Mouse (Mus musculus): ENCODE results near the gene Fcrl5. TPM values are rescaled to one million over a fixed set of nuclear protein-coding genes. Genes with fewer than 3 reads are reported as not detected.

Gene Fcrl5
- total RNA-seq, 2 experiments from 2014 or later: not detected

DNA sequence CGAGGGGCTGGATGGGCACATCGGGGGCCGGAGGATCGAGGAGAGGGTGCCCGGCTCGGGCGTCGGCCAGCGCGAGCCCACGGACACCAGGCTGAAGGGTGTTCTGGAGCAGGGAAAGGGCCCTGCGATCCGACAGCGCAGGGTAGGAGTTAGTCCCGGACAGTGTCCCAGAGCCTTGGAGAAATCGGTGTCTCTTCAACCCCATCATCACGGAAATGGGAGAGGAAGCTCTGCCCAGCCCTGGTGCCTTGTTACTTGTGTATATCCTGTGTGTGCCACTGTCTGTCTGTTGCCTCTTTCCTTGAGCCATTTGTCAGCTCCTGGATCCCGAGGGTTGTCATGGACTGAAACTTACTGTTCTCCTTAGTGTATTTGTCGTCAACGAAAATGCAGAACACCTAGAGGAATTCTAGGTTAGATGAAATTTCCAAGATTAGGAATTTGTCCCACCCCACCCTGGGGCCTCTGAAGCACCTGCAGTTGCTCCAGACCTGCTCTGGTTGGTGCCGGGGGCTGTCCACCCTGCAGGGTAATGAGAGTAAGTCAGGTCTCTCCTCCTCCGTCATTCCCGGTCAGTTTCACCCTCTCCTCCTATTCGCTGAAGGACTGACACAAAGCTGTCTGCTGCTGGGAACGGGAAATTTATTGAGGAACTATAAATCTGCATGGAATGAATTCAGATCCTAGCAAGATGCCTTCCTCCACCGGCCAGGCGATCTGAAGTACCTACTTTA lies 90.4 kb downstream of the Fcrl5 start:
- no peak for DNase-seq (ENCODE audit: low spot score in 2 of 2)
- no peak for TF ChIP-seq CTCF (conservative IDR thresholded peaks at IDR 0.05)
- peak overlapping the region; percentile 95 for H3K27ac ChIP-seq
- H3K4me3 ChIP-seq: peak overlapping the region; percentile 96

DNA sequence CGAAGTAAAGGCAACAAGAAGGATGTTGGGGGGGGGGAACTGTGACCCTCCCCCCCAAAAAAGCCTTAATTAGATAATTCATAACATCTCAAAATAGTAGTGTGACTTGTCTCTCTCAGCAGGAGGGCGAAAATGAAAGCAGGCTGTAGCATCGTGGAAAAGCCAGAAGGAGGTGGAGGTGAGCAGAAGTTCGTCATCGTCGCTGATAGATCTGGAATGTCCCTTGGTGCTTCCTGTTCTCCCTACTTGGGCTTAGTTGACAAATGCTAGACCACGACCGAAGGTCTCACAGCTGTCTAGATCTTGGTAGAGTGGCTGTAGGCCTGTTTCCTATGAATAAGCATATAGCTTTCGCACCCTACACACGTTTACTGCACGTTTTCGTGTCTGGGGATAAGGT lies 91.6 kb downstream of the Fcrl5 start:
- no peak overlapping the region for H3K27ac ChIP-seq
- no peak overlapping the region for H3K4me3 ChIP-seq
- TF ChIP-seq CTCF (conservative IDR thresholded peaks at IDR 0.05): 0 out of 2 replicates have a peak, but pooled peaks have one; percentile 17
- no peak for DNase-seq (ENCODE audit: low spot score in 2 of 2)

DNA sequence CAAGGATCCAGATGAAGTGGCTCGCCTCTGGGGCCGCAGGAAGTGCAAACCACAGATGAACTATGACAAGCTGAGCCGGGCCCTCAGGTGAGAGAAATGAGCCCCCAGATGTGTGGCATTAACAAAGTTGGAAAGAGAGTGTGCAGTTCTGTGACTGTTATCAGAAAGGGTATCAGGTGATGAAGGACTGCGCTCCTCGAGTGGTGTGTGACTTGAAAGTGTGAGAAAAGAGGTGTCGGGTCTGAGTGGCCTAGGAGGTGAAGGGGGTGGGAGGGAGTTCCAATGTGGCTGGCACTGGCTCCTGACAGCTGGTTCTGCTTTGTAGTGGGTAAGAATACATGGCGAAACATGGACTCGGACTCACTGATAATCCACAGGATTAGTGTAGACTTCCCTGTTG lies 92.4 kb downstream of the Fcrl5 start:
- no peak for TF ChIP-seq CTCF (conservative IDR thresholded peaks at IDR 0.05)
- Histone ChIP-seq H3K27ac (no peak overlapping the region), H3K4me3 (no peak overlapping the region)
- no peak for DNase-seq (ENCODE audit: low spot score in 2 of 2)

DNA sequence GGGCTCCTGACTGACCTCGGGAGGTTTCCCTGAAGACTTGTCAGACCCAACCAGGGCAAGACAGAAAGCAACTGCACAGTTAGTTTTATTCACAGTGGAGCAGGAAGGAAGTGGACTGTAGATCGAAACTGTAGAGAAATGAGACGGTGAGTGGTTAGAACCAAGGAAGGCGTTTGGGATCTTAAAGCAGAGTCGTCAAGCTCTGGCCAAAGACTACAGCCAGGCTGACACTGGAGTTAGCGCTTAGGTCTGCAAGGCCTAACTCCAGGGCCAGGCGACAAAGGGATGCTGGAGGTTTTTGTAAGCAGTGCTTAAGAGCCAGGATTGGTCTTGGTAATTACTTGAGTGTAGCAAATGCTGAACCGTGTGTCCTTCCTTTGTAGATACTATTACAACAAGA lies 93.3 kb downstream of the Fcrl5 start:
- DNase-seq (ENCODE audit: low spot score in 2 of 2): no peak
- no peak for TF ChIP-seq CTCF (conservative IDR thresholded peaks at IDR 0.05)
- H3K4me3 ChIP-seq: no peak overlapping the region
- no peak overlapping the region for H3K27ac ChIP-seq

DNA sequence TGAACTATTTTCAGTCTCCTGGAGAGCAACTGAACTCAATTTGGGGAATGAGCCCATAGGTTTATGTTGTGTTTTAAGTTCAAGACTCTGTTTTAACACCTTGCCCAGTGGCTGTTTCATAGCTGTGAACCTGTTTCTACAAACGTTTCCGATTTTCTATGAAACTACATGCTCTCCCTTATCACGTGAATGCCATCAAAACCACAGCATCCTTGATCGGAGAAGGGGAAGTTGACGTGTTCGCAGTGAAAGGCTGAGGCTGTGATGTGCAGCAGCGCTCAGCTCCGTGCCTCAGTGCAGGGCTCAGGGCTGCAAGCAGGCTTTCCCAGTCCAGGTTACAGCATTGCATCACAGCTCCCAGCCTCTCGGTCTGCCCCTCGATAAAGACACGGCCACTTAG lies 94.0 kb downstream of the Fcrl5 start:
- no peak for DNase-seq (ENCODE audit: low spot score in 2 of 2)
- no peak overlapping the region for H3K27ac ChIP-seq
- H3K4me3 ChIP-seq: no peak overlapping the region
- no peak for TF ChIP-seq CTCF (conservative IDR thresholded peaks at IDR 0.05)

DNA sequence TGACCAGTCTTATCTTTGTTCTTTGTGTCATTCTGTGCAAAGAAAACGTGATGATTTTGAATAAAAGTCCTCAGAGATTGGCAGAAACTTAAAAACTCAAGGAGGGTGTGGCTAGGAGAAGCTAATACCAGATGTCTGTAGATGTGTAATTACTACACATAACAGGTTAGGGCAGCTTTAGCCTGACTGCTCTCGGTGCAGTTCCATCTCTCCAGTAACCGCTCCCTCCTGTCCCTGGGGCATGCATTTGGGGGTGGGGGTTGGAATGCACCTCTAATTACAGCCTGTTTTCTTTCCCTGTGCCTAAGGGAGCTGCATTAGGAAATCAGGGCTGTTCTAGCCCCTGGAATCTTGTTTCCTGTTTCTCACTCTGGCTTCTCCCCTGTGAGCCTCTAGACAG lies 94.7 kb downstream of the Fcrl5 start:
- H3K4me3 ChIP-seq: no peak overlapping the region
- no peak for DNase-seq (ENCODE audit: low spot score in 2 of 2)
- no peak for TF ChIP-seq CTCF (conservative IDR thresholded peaks at IDR 0.05)
- no peak overlapping the region for H3K27ac ChIP-seq

DNA sequence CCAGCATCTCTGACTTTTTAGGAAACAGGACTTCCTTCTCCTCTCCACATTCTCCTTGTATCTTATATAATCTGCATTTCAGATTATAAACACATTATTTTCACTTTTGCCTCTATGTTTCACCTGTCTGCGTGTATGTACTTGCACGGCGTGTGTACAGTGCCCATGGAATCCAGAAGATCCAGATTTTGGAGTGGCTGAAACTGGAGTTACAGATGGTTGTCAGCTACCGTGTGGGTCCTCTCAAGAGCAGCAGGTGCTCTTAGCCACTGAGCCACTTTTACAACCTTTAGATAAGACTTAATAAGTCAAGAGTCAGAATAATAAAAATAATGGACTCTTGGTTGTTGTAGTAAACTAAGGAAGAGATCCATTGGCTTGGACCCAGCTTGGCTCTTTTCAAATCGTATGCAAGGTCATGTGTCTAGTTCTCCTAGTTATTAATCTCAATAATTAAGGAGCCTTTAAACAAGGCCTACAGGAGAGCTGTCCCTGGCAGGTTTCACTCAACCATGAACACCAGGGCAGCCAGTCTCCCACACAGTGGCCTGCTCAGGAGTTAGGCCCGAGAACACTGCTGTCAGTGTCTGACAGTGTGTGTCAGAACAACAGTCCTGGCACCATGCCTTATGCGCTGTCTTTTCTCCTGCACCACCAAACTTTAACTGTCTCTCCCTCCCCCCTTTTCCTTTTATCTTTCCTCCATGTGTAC lies 98.2 kb downstream of the Fcrl5 start:
- DNase-seq (ENCODE audit: low spot score in 2 of 2): no peak
- no peak for TF ChIP-seq CTCF (conservative IDR thresholded peaks at IDR 0.05)
- Histone ChIP-seq H3K27ac (no peak overlapping the region), H3K4me3 (no peak overlapping the region)

DNA sequence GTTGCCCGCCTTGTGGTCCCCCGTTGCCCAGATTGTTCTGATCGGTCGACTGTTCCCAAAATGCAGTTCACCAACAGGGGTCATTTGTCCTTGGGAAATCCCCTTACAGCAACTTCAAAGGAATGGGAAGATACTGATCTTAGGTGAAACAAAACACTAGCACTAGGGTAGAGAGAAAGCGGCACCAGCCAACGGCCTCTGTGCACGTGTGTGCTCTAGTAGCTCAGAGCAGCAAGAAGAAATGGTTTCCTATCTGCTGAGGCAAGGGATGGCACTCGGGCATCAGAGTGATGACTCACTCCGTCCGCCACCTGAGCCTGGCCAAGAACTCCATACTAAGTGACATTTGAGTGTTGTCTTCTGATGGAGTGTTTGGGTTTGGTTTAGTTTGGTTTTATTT lies 102.5 kb downstream of the Fcrl5 start:
- DNase-seq (ENCODE audit: low spot score in 2 of 2): no peak
- no peak for TF ChIP-seq CTCF (conservative IDR thresholded peaks at IDR 0.05)
- Histone ChIP-seq H3K27ac (no peak overlapping the region), H3K4me3 (no peak overlapping the region)

DNA sequence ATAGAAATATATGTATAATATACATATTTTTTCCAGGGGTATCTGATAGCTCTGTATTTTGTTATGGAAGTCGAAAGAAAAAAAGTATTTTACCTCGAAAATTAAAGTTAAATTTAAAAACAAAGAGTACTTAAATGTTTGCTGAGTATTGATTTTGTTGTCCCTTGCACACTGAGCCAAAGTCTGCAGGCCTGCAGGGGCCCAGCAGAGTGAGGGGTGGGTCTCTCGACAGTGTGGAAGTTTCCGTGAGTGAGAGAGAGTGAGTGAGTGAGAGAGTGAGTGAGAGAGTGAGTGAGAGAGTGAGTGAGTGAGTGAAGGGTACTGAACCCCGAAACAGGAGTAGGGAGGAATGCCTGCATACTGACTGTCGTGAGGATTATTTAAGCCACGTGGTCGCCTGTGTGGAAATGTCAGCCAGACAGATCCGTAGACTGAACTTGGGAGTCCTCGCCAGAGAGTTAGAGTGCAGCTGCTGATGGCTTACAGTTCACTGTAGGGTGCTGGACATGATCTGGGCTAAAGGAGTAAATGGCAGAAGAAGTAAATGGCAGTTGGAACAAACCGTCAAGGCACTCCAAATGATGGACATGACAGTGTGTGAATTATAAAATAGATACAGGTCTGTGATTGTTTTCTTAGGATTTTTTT lies 104.6 kb downstream of the Fcrl5 start:
- no peak overlapping the region for H3K27ac ChIP-seq
- no peak overlapping the region for H3K4me3 ChIP-seq
- no peak for TF ChIP-seq CTCF (conservative IDR thresholded peaks at IDR 0.05)
- no peak for DNase-seq (ENCODE audit: low spot score in 2 of 2)

DNA sequence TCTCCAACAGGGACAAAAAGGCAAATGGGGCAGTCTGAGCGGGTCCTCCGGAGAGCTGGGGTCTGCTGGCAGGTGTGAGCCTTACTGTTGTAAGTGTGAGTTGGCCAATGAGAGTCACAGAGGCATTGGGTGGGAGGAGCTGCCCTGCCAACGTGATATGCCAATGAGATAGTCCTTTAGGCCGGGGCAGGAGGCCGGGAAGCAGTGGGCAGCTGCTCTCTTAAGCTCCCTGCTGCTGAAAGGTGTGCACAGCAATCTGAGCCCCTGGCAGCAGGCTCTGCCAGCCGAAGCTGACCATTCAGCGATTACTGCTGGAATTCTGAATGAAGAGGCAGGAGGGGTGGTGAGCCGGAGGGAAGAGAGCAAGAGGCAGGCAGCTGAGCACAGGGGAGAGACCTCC lies 105.1 kb downstream of the Fcrl5 start:
- no peak overlapping the region for H3K27ac ChIP-seq
- no peak for DNase-seq (ENCODE audit: low spot score in 2 of 2)
- no peak for TF ChIP-seq CTCF (conservative IDR thresholded peaks at IDR 0.05)
- no peak overlapping the region for H3K4me3 ChIP-seq

DNA sequence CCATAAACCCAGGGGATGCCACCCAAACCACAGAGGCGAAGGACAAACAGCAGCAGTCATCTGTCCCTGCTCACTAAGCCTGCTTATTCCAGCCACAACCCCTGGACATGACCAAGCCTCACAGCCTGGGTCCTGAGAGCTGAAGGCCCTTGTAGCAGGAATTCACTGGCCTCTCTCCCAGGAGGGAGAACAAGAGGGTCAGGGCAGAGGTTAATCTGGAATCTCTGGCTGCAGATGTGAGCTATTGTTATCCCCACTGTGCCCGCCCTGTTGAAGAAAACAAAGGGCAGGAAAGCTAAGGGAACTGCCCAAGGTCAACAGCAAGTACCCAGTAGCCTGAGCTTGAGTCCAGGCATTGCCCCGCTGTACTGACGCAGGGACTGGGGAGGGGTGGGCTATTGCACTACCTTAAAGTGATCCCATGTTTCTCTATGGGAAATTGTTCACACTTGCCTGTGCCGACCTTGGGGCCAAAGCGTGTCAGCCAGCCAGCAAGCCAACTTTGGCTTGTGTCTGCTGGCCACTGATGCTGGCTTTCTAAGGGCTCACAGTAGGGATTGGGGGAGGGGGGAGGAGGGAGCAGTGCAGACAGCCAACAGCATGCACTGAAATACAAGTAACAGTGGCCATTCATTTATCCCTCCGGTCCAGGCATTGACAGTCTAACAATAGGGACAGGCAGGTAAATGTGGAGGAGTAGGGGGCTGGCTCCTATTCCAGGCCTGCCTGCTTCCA lies 107.1 kb downstream of the Fcrl5 start:
- Histone ChIP-seq H3K27ac (no peak overlapping the region), H3K4me3 (no peak overlapping the region)
- TF ChIP-seq CTCF (conservative IDR thresholded peaks at IDR 0.05): no peak
- DNase-seq (ENCODE audit: low spot score in 2 of 2): no peak

DNA sequence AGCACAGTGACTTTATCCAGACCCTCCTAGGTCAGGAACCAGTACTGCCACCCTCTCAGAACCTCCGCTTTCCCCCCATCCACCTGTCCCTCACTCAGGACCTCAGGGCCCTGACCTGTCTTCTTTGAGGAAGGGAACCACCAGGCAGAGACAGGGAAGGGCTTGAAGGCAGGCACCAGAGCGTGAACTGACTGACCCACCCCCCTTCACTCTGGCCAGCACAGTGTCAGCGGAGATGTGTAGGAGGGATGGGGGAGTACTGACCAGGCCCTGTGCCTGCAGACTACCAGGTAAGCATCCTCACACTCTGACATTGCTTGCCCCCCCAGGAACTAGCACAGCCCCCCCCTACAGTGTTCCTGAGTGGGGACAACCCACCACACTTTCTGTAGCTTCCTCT lies 110.0 kb downstream of the Fcrl5 start:
- no peak for DNase-seq (ENCODE audit: low spot score in 2 of 2)
- no peak overlapping the region for H3K27ac ChIP-seq
- no peak for TF ChIP-seq CTCF (conservative IDR thresholded peaks at IDR 0.05)
- no peak overlapping the region for H3K4me3 ChIP-seq

DNA sequence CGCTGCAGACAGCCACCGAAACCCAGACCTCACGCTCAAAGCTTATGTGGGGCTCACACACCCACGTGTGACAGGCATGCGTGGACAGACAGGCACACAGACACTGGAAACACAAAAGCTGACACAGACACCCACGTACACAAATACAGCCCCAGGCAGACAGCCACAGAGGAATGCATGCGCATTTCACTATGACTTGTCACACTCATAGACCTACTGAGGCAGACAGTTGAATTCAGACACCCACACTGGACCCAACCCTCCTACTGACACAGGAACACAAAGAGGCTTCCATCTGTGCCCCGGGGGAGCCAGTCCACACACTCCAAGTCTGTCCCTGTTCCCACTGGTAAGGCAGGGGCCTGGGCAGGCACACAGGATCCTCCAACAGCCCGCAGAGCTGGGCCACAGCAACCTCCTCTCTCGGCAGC lies 110.7 kb downstream of the Fcrl5 start:
- H3K4me3 ChIP-seq: no peak overlapping the region
- DNase-seq (ENCODE audit: low spot score in 2 of 2): peak; percentile 42 to 70
- 0 out of 2 replicates have a peak overlapping the region, but pooled peaks have one; percentile 32 for H3K27ac ChIP-seq
- TF ChIP-seq CTCF (conservative IDR thresholded peaks at IDR 0.05): no peak

Data from layer of hippocampus, adult 2 months (tissue).